Mouse (Mus musculus) embryonic fibroblast, embryonic 13.5 days (primary cell): ENCODE measurements around the gene Vps4a. TPM values are rescaled to one million over a fixed set of nuclear protein-coding genes. Genes with fewer than 3 reads are reported as not detected.

Experiments used
- H3K27ac ChIP-seq: 2 replicates; pipeline ENCODE4 v1.5.1; 2012; ENCODE audit warnings: low read length, control low read depth, inconsistent platforms; ENCODE audit not compliant: insufficient read depth
- H3K4me1 ChIP-seq: 2 replicates; pipeline ENCODE4 v1.6.1; 2011; ENCODE audit warnings: low read length; ENCODE audit not compliant: control insufficient read depth, insufficient read depth
- H3K4me3 ChIP-seq: 2 replicates; pipeline ENCODE4 v1.5.1; 2011; ENCODE audit warnings: mild to moderate bottlenecking, control low read depth, low read length; ENCODE audit not compliant: insufficient read depth
- CTCF ChIP-seq: IDR thresholded peaks from 2 replicates; pipeline ENCODE4 v1.5.1; 2011; ENCODE audit warnings: mild to moderate bottlenecking, control low read depth, low read length, moderate library complexity, borderline replicate concordance; ENCODE audit not compliant: insufficient read depth
- POLR2A ChIP-seq: IDR thresholded peaks from 2 replicates; pipeline ENCODE4 v1.6.1; 2011; ENCODE audit warnings: low read depth, mild to moderate bottlenecking, control low read depth, low read length, moderate library complexity
- polyA plus RNA-seq: library from polyadenylated mRNA; stranded (reverse); fragments of >200 nt; gene quantifications from 2 replicates; pipeline ENCODE4 v1.2.4, GENCODE M21; 2011; ENCODE audit warnings: low read depth; ENCODE audit not compliant: missing spikeins, insufficient read length

Gene Vps4a
- polyA plus RNA-seq, 1 experiment = 48.3 TPM

DNA sequence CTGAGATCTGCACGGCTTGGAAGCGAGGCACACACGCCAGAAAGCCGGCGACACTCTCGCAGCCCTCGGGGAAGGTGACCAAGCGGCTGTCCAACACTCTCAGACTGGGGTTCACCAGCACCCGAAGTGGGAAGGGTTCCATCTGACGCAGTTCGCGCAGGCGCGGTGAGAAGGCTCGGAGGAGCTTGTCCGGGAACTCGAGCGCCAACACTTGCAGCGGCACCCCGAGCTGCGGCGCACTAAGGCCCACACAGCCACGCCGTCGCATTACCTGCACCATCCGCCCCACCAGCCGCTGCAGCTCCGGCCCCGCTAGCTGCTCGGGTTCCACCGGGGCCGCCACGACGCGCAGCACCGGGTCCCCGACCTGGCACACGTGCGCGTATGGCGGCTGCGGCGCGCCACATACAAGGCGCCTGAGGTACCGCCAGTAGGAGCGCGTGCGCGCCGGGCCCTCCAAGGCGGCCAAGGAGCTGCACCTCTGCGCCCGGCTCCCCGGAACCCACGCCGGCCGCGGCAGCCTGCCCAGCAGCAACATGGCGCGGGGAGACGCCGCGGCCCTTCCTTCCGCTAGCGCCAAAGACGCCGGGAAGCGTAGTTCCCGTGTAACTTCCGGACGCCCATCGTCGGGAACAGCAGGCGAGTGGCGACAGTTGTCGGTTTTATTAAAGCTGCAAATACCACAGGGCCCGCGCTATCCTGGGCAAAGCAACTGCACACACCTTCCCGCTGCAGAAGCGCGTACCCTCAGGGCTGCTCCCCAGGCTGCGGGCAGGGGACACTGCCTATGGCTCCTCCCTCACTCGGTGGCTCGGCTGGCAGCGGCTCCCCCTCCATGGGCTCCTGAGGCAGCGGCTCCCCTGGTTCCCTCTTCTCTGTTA is 17.3 kb downstream of the Vps4a start, which contains the start of gene Pdf:
Gene Pdf, minus strand, starts transcription at position 554 of the 881 bp plus-strand sequence.
- H3K27ac ChIP-seq = peak within 1 kb of the TSS; percentile 65
- peak within 1 kb of the TSS; percentile 41 for H3K4me3 ChIP-seq
- H3K4me1 ChIP-seq = no peaks in the 10 kb centered on the region
- no peak for TF ChIP-seq CTCF
- TF ChIP-seq POLR2A = peak; percentile 62

GRCm38 (mm10) chr8:107049480-107049879 is 18.5 kb downstream of the Vps4a start:
- no peaks in the 10 kb centered on the region for H3K4me1 ChIP-seq
- TF ChIP-seq CTCF = no peak
- no peak overlapping the region for H3K4me3 ChIP-seq
- H3K27ac ChIP-seq = no peak overlapping the region

DNA sequence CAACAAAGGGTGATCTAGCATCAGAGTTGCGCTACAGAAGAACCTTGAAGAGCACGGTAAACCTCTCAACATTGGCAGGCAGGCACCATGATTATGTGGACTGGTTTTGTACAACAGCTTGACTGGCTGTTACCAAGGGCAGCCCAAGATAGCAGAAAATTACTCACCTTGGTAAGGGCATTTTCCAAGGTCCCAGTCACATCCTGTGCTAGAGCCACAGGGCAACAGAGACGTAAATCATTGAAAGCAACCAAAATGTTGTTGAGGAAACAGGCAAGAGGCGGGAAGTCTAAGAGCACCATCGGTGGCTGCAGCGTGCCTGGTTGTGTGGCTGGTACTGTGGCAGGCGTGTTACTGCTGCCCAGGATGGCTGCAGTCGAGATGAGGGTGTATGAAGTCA is 21.0 kb downstream of the Vps4a start:
- no peak overlapping the region for H3K27ac ChIP-seq
- no peak for TF ChIP-seq POLR2A
- no peak overlapping the region for H3K4me3 ChIP-seq
- H3K4me1 ChIP-seq = no peaks in the 10 kb centered on the region

DNA sequence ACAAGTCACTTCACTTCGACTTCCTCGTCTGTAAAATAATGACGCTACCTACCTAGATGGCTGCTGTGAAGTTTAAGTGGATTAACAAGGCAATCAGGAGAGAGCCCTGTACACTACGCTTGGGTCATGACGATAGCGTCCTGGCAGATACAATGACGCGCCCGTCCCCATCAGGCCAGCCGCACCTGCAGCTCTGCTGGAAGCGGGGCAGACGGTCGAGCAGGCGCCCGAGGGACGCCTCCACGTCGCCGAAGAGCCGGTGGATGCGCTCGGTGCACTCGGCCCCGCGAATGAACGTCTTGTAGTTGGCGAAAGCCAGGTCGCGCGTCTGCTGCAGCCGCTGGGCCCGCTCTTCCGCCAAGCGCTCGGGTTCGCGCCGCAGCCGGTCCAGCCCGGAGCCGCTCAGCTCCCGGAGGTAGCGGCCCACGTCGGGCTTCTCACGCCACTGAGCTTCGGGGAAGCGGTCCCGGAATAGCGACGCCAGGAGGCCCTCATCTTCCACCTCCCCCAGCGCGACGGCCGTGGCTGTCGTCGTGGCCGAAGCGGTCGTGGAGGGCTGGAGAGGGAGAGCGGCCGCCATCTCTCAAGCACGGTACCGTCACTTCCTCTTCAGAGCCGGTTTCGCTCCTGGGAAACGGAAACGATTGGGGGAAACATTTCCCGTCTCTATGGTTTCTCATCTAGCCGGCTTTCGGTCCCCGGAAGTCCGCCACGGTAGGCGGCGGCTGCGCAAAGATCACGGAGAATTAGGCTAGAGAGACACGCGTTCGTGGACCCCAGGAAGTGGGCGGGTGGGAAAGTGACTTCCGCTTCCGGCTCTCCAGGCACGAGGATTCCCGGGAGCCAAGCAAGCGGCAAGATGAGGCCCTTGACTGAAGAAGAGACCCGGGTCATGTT is 25.3 kb downstream of the Vps4a start, which contains the start of the genes Cog8 and Nip7:
Gene Cog8, minus strand, starts transcription at position 614 of the 897 bp plus-strand sequence.
Gene Nip7, plus strand, starts transcription at position 802 of the 897 bp plus-strand sequence.
- Histone ChIP-seq H3K4me3 (peak within 1 kb of the TSS; percentile 92), H3K4me1 (no peaks in the 10 kb centered on the region), H3K27ac (0 out of 2 replicates have a peak within 1 kb of the TSS, but pooled peaks have one; percentile 24)
- peak; percentile 78 for TF ChIP-seq POLR2A
- TF ChIP-seq CTCF = no peak

- Histone ChIP-seq H3K4me3 (peak overlapping the region; percentile 88), H3K27ac (no peak overlapping the region), H3K4me1 (no peaks in the 10 kb centered on the region)
- TF ChIP-seq CTCF (0 out of 2 replicates have a peak, but pooled peaks have one; percentile 12), POLR2A (peak; percentile 1; the same call in 1 of the 2 replicates)
Measured at GRCm38 (mm10) chr8:107056973-107057369, 25.9 kb downstream of the Vps4a start.

DNA sequence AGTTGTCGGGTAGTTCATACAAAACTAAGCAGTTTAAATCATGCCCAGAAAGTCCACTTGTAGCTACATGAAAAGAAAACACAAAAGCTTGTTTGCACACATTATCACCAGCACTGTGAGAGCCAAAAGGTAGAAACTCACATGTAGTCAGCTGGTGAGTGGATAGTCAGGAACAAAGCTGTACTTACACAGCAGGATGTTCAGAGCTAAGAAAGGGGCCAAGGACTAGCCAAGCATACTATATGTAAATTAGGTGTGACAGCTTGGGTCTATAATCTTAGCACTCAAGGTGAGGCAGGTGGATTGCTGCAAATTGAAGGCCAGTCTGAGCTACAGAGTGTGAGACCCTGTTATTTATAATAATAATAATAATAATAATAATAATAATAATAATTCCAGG is 31.6 kb downstream of the Vps4a start:
- no peaks in the 10 kb centered on the region for H3K4me1 ChIP-seq
- H3K27ac ChIP-seq = no peak overlapping the region
- H3K4me3 ChIP-seq = no peak overlapping the region
- TF ChIP-seq CTCF (no peak), POLR2A (no peak)

GRCm38 (mm10) chr8:107065511-107066496 is 34.8 kb downstream of the Vps4a start, which contains the start of gene Tmed6:
TSS of gene Tmed6 (minus strand) at chr8:107065644.
- Histone ChIP-seq H3K27ac (no peak within 1 kb of the TSS), H3K4me1 (no peaks in the 10 kb centered on the region), H3K4me3 (no peak within 1 kb of the TSS)
- no peak for TF ChIP-seq CTCF

- no peak for TF ChIP-seq POLR2A
- no peak for TF ChIP-seq CTCF
- Histone ChIP-seq H3K27ac (no peak overlapping the region), H3K4me1 (no peaks in the 10 kb centered on the region), H3K4me3 (no peak overlapping the region)
Measured at GRCm38 (mm10) chr8:107073706-107074105, 42.7 kb downstream of the Vps4a start.

DNA sequence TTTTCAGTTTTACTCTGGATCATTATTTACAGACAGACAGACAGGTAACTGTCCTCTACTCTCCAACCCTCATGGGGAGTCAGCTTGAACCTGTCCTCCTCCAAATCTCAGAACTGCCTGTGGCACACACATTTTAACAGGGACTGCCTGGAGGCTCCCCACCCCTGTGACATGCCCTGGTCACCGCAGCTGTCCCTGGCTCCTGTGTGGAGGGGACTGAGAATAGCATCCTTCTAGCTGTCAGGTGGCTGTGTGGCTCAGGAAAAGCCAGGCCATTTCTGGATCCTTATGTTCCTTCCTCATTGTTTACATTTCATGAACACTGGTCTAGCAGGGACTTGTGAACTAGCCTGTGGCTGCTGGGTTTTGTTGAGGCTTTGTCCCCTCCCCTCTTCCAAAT is 43.1 kb downstream of the Vps4a start:
- no peak for TF ChIP-seq CTCF
- no peak for TF ChIP-seq POLR2A
- no peak overlapping the region for H3K27ac ChIP-seq
- H3K4me1 ChIP-seq = no peaks in the 10 kb centered on the region
- H3K4me3 ChIP-seq = no peak overlapping the region
